Mouse (Mus musculus) limb, embryonic 12.5 days (tissue): Measurements from ENCODE around the gene Stt3b. TPM values are rescaled to one million over a fixed set of nuclear protein-coding genes. Genes with fewer than 3 reads are reported as not detected.

Experiments used
- ATAC-seq: fragments of 200-750 bp; cut with Nextera tagmentation; 2 replicates; pipeline ENCODE4 v1.8.0; 2017; ENCODE audit warnings: low read depth, moderate TSS enrichment; ENCODE audit not compliant: insufficient number of reproducible peaks, insufficient read depth, low FRiP score, low TSS enrichment
- H3K27ac ChIP-seq: fragments of 300-500 bp; sonication (generic); 2 replicates; pipeline ENCODE4 v1.5.1; 2016; ENCODE audit warnings: mild to moderate bottlenecking, moderate library complexity
- H3K27me3 ChIP-seq: fragments of 300-500 bp; sonication (generic); 2 replicates; pipeline ENCODE4 v1.6.1; 2016; ENCODE audit warnings: mild to moderate bottlenecking, moderate library complexity
- H3K36me3 ChIP-seq: fragments of 300-500 bp; sonication (generic); 2 replicates; pipeline ENCODE4 v1.6.1; 2016; ENCODE audit warnings: mild to moderate bottlenecking, moderate library complexity
- H3K4me1 ChIP-seq: fragments of 300-500 bp; sonication (generic); replicated peaks from 2 replicates; pipeline ENCODE4 v1.6.1; 2016
- H3K4me2 ChIP-seq: fragments of 300-500 bp; sonication (generic); 2 replicates; pipeline ENCODE4 v1.6.1; 2016; ENCODE audit warnings: mild to moderate bottlenecking, moderate library complexity
- H3K4me3 ChIP-seq: fragments of 300-500 bp; sonication (generic); replicated peaks from 2 replicates; pipeline ENCODE4 v1.5.1; 2016; ENCODE audit warnings: mild to moderate bottlenecking
- H3K9ac ChIP-seq: fragments of 300-500 bp; sonication (generic); replicated peaks from 2 replicates; pipeline ENCODE4 v1.6.1; 2016; ENCODE audit warnings: mild to moderate bottlenecking, moderate library complexity
- H3K9me3 ChIP-seq: fragments of 300-500 bp; sonication (generic); 2 replicates; pipeline ENCODE4 v1.6.1; 2016; ENCODE audit warnings: mild to moderate bottlenecking, moderate library complexity
- WGBS: fragments of 180-500 bp; shearing (Covaris S2); methylation state at CpG from one replicate; pipeline ENCODE4 v1.1.7; 2016; 5-methylcytosine and 5-hydroxymethylcytosine counted together
- polyA plus RNA-seq: library from polyadenylated mRNA; unstranded; fragments of >200 nt; fragmentation: Nextera tagmentation; extraction: Ambion mirVana; gene quantifications from 2 replicates; pipeline ENCODE4 v1.2.1, GENCODE M21; 2016

Gene Stt3b
- polyA plus RNA-seq, 1 experiment from 2014 or later, result 122 TPM

- Histone ChIP-seq H3K4me2 (no peak overlapping the region), H3K27ac (no peak overlapping the region), H3K9ac (no peak overlapping the region), H3K4me1 (no peaks in the 10 kb centered on the region; the same call in 1 of the 2 replicates), H3K9me3 (no peaks in the 10 kb centered on the region), H3K36me3 (peaks cover 15% of the 10 kb centered on the region; the same call in 1 of the 2 replicates), H3K4me3 (no peak overlapping the region), H3K27me3 (no peaks in the 10 kb centered on the region)
- 92% methylated on average over 5 of the region's 5 CpGs for WGBS
- ATAC-seq, result no peak
These were observed 76.5 kb downstream of the Stt3b start for GRCm38 (mm10) chr9:115233721-115234120.

- Histone ChIP-seq H3K36me3 (peaks cover 15% of the 10 kb centered on the region; the same call in 1 of the 2 replicates), H3K4me1 (no peaks in the 10 kb centered on the region; the same call in 1 of the 2 replicates), H3K27me3 (no peaks in the 10 kb centered on the region), H3K4me3 (no peak overlapping the region), H3K9ac (no peak overlapping the region), H3K27ac (no peak overlapping the region), H3K9me3 (no peaks in the 10 kb centered on the region), H3K4me2 (no peak overlapping the region)
- 84% methylated on average over 3 of the region's 3 CpGs for WGBS
- no peak for ATAC-seq
These were observed 78.7 kb downstream of the Stt3b start for GRCm38 (mm10) chr9:115231476-115231875.

GRCm38 (mm10) chr9:115230141-115230540 is 80.1 kb downstream of the Stt3b start:
- Histone ChIP-seq H3K36me3 (peaks cover 17% of the 10 kb centered on the region; the same call in 1 of the 2 replicates), H3K9me3 (no peaks in the 10 kb centered on the region), H3K27ac (no peak overlapping the region), H3K9ac (no peak overlapping the region), H3K4me1 (no peaks in the 10 kb centered on the region; the same call in 1 of the 2 replicates), H3K4me3 (no peak overlapping the region), H3K4me2 (no peak overlapping the region), H3K27me3 (no peaks in the 10 kb centered on the region)
- WGBS, result 31% methylated on average over 3 of the region's 3 CpGs
- no peak for ATAC-seq

GRCm38 (mm10) chr9:115229676-115230075 is 80.5 kb downstream of the Stt3b start:
- Histone ChIP-seq H3K27me3 (no peaks in the 10 kb centered on the region), H3K4me1 (no peaks in the 10 kb centered on the region; the same call in 1 of the 2 replicates), H3K36me3 (peaks cover 15% of the 10 kb centered on the region; the same call in 1 of the 2 replicates), H3K27ac (no peak overlapping the region), H3K4me3 (no peak overlapping the region), H3K4me2 (no peak overlapping the region), H3K9me3 (no peaks in the 10 kb centered on the region), H3K9ac (no peak overlapping the region)
- ATAC-seq, result no peak
- WGBS, result 78% methylated on average over 10 of the region's 10 CpGs

- WGBS, result 72% methylated on average over 4 of the region's 4 CpGs
- no peak overlapping the region for H3K27ac ChIP-seq
- no peak for ATAC-seq
- no peak overlapping the region for H3K4me3 ChIP-seq
- H3K9ac ChIP-seq, result no peak overlapping the region
- H3K36me3 ChIP-seq, result peaks cover 14% of the 10 kb centered on the region; the same call in 1 of the 2 replicates
- H3K4me1 ChIP-seq, result no peaks in the 10 kb centered on the region; the same call in 1 of the 2 replicates
- H3K4me2 ChIP-seq, result no peak overlapping the region
- H3K9me3 ChIP-seq, result no peaks in the 10 kb centered on the region
- H3K27me3 ChIP-seq, result no peaks in the 10 kb centered on the region
These were observed 81.1 kb downstream of the Stt3b start for GRCm38 (mm10) chr9:115229145-115229544.

- H3K4me3 ChIP-seq, result no peak overlapping the region
- 0 out of 2 replicates have a peak, but pooled peaks cover 2% of the 10 kb centered on the region for H3K36me3 ChIP-seq
- no peak for ATAC-seq
- H3K27ac ChIP-seq, result no peak overlapping the region
- H3K4me2 ChIP-seq, result no peak overlapping the region
- no peaks in the 10 kb centered on the region for H3K27me3 ChIP-seq
- no peaks in the 10 kb centered on the region for H3K9me3 ChIP-seq
- 66% methylated on average over 7 of the region's 7 CpGs for WGBS
- H3K9ac ChIP-seq, result no peak overlapping the region
- H3K4me1 ChIP-seq, result no peaks in the 10 kb centered on the region
These were observed 85.4 kb downstream of the Stt3b start for GRCm38 (mm10) chr9:115224744-115225354.

DNA sequence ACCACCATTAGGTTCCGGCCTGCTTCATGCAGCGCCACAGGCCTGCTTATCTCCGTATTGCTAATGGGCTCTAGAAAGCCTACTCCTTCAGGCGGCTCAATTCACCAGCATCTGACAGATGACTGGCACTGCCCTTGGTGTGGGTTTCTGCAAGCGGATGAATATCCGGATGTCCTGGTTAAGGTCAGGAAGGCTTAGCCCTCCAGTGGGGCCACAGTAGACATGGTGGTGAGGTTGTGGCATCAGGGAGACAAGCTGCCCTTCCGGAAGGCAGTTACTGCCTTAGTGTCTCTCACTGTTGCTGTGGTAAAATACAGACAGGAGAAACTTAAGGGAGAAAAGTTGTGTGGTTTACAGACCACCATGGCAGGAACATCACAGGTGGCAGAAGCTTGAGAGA is 89.0 kb downstream of the Stt3b start:
- no peaks in the 10 kb centered on the region for H3K27me3 ChIP-seq
- no peak overlapping the region for H3K4me2 ChIP-seq
- 92% methylated on average over 7 of the region's 7 CpGs for WGBS
- H3K9ac ChIP-seq, result no peak overlapping the region
- 0 out of 2 replicates have a peak, but pooled peaks cover 2% of the 10 kb centered on the region for H3K36me3 ChIP-seq
- H3K4me3 ChIP-seq, result no peak overlapping the region
- H3K9me3 ChIP-seq, result no peaks in the 10 kb centered on the region
- H3K4me1 ChIP-seq, result peaks cover 7% of the 10 kb centered on the region
- no peak overlapping the region for H3K27ac ChIP-seq
- no peak for ATAC-seq

DNA sequence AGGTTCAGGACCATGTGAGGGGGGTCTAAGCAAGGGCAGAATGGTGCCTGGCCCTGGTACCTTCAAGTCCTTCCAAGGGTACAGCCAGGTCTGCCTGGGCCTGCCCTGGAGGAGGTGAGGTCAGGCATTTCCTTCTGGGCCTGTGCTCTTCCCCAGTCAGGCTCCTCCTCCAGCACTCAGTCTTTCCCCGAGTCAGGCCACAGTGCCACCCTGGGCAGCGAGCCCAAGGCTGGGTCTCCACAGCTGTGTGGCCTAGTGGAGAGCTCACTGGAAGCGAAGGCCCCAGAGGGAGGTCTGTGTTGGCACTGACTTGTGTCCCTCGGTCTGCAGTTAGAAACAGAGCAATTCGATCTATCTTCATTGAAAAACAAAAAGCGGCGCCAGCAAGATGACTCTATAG is 89.8 kb downstream of the Stt3b start:
- Histone ChIP-seq H3K9ac (no peak overlapping the region), H3K4me2 (no peak overlapping the region), H3K4me3 (no peak overlapping the region), H3K36me3 (0 out of 2 replicates have a peak, but pooled peaks cover under 1% of the 10 kb centered on the region), H3K9me3 (no peaks in the 10 kb centered on the region), H3K27ac (no peak overlapping the region), H3K4me1 (peaks cover 15% of the 10 kb centered on the region), H3K27me3 (no peaks in the 10 kb centered on the region)
- no peak for ATAC-seq
- 81% methylated on average over 7 of the region's 7 CpGs for WGBS

GRCm38 (mm10) chr9:115217984-115218383 is 92.2 kb downstream of the Stt3b start:
- ATAC-seq, result no peak
- 19% methylated on average over 9 of the region's 9 CpGs for WGBS
- H3K27me3 ChIP-seq, result no peaks in the 10 kb centered on the region

DNA sequence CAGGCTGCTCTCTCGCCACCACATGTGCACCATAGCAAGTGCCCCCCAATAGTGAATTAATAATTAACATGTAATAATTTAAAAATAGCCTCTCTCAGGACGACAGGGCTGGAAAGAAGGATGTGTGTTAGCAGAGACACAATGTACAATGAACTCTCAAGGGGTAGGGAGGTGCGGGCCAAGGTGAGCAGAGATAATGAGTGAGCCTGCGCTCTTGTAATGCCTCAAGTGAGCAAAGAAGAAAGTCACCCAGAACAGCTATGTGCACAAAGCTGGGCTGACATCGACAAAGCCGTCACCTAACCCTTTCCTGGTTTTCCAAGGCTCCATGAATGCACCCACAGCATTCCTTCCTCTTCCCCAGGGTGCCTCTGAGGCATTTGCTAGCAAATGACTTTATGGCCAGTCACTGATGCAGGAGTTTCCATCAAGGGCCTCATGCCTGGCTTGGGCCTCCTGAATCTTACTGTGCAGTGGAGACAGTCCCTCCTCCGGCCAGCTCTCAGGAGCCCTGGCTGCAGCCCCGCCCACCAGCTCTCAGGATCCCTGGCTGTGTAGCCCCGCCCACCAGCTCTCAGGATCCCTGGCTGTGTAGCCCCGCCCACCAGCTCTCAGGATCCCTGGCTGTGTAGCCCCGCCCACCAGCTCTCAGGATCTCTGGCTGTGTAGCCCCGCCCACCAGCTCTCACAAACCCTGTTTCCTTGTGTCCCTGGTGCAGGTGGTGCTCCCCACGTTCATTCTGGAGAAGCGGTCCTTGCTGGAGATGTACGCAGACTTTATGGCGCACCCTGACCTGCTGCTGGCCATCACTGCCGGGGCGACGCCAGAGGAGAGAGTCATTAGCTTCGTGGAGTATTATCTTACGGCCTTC is 94.2 kb downstream of the Stt3b start:
- WGBS, result 23% methylated on average over 21 of the region's 21 CpGs
- no peak overlapping the region for H3K4me3 ChIP-seq
- H3K4me2 ChIP-seq, result peak overlapping the region; percentile 23
- ATAC-seq, result no peak
- H3K4me1 ChIP-seq, result peaks cover 23% of the 10 kb centered on the region
- H3K27ac ChIP-seq, result 0 out of 2 replicates have a peak overlapping the region, but pooled peaks have one; percentile 53
- H3K9me3 ChIP-seq, result no peaks in the 10 kb centered on the region
- H3K27me3 ChIP-seq, result no peaks in the 10 kb centered on the region
- no peaks in the 10 kb centered on the region for H3K36me3 ChIP-seq
- no peak overlapping the region for H3K9ac ChIP-seq

More at GRCm38 (mm10) chr9:115217984-115218383, 92.2 kb downstream of the Stt3b start:
- peak overlapping the region; percentile 28; the same call in 1 of the 2 replicates for H3K4me2 ChIP-seq
- H3K27ac ChIP-seq, result no peak overlapping the region
- H3K4me1 ChIP-seq, result peaks cover 23% of the 10 kb centered on the region
- H3K36me3 ChIP-seq, result no peaks in the 10 kb centered on the region
- no peak overlapping the region for H3K4me3 ChIP-seq
- no peaks in the 10 kb centered on the region for H3K9me3 ChIP-seq
- H3K9ac ChIP-seq, result no peak overlapping the region
